Mouse (Mus musculus) layer of hippocampus, adult 8-10 months (tissue): ENCODE measurements around the gene Bglap. TPM values are rescaled to one million over a fixed set of nuclear protein-coding genes. Genes with fewer than 3 reads are reported as not detected.
"Not testable (repeated sequence)": the region's sequence is repeated elsewhere in the genome, so short reads cannot be mapped to it uniquely, and the experiment has no call there.

Source experiments
- DNase-seq, 2 experiments: peaks; one replicate each; pipeline ENCODE4 v3.0.0; 2022; ENCODE audit warnings: low spot score in 2 of 2
- total RNA-seq, 4 experiments: library from RNA; stranded (reverse); gene quantifications; 2 replicates each; pipeline ENCODE4 v1.2.4; 2022

Gene Bglap
- total RNA-seq = 1 to 10 TPM in 1 of 4 experiments, not detected in 3; 1.3 TPM

- no peak for DNase-seq
These were observed at the start of gene Bglap for GRCm38 (mm10) chr3:88384364-88384763. Bglap (minus strand) TSS chr3:88384464.

GRCm38 (mm10) chr3:88428639-88429038 lies 44.4 kb upstream of the Bglap start:
- DNase-seq = not testable (repeated sequence)

- DNase-seq = no peak
These were observed 43.2 kb upstream of the Bglap start for GRCm38 (mm10) chr3:88427342-88427905.

GRCm38 (mm10) chr3:88425708-88426420 lies 41.6 kb upstream of the Bglap start:
- no peak for DNase-seq

- no peak for DNase-seq
These were observed 41.0 kb upstream of the Bglap start for GRCm38 (mm10) chr3:88425330-88425689.

- peak; percentile 94 to 96 for DNase-seq
These were observed 40.5 kb upstream of the Bglap start, which contains the start of gene Slc25a44 for GRCm38 (mm10) chr3:88424605-88425329. Slc25a44 (minus strand) TSS chr3:88425139.

GRCm38 (mm10) chr3:88422020-88422720 lies 37.9 kb upstream of the Bglap start:
- DNase-seq = peak in 1 of 2 experiments; percentile 35

GRCm38 (mm10) chr3:88420771-88421170 lies 36.5 kb upstream of the Bglap start:
- no peak for DNase-seq

- DNase-seq = no peak
These were observed 33.8 kb upstream of the Bglap start for GRCm38 (mm10) chr3:88418016-88418415.

- no peak for DNase-seq
These were observed 31.4 kb upstream of the Bglap start for GRCm38 (mm10) chr3:88415668-88416067.

- no peak for DNase-seq
These were observed 28.4 kb upstream of the Bglap start for GRCm38 (mm10) chr3:88412636-88413035.

- DNase-seq = no peak
These were observed 27.4 kb upstream of the Bglap start for GRCm38 (mm10) chr3:88411681-88412080.

- no peak for DNase-seq
These were observed 26.4 kb upstream of the Bglap start for GRCm38 (mm10) chr3:88410645-88411031.

GRCm38 (mm10) chr3:88409741-88410644 lies 25.7 kb upstream of the Bglap start, which contains the start of gene Pmf1:
Pmf1 (minus strand) TSS chr3:88410331.
- DNase-seq = peak; percentile 87

- DNase-seq = no peak
These were observed 24.7 kb upstream of the Bglap start for GRCm38 (mm10) chr3:88408953-88409352.

- no peak for DNase-seq
These were observed 23.3 kb upstream of the Bglap start for GRCm38 (mm10) chr3:88407529-88407928.

GRCm38 (mm10) chr3:88407090-88407489 lies 22.8 kb upstream of the Bglap start:
- DNase-seq = peak; percentile 54 to 71

- DNase-seq = no peak
These were observed 19.4 kb upstream of the Bglap start for GRCm38 (mm10) chr3:88403522-88404230.

GRCm38 (mm10) chr3:88398666-88399065 lies 14.4 kb upstream of the Bglap start:
- no peak for DNase-seq

- no peak for DNase-seq
These were observed 11.5 kb upstream of the Bglap start for GRCm38 (mm10) chr3:88395742-88396141.
